Mouse (Mus musculus): ENCODE results near the gene Atp23. TPM values are rescaled to one million over a fixed set of nuclear protein-coding genes. Genes with fewer than 3 reads are reported as not detected.
"Not testable (repeated sequence)": the region's sequence is repeated elsewhere in the genome, so short reads cannot be mapped to it uniquely, and the experiment has no call there.

Atp23 gene
- polyA plus RNA-seq, 1 experiment from 2014 or later, result 9.1 TPM

DNA sequence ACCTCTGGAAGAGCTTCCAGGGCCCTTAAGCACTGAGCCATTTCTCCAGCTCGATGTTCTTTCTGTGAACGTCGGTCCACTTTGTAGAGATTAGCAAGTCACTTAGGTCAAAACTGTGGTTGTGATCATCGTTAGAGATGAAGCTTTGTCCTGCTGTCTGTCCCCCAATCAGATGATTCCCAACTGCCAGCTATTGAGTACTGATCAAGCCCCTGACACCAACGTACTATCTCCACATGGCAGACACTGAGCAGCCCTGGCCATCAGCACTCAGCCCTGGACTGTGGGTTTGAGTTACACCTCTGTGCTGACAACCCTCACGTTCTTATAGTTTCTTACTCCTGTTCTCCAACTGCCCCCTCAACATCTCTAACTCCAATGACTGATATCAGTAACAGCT lies 74.2 kb downstream of the Atp23 start:
- Histone ChIP-seq H3K36me3 (no peaks in the 10 kb centered on the region), H3K27me3 (no peaks in the 10 kb centered on the region), H3K4me2 (no peak overlapping the region), H3K4me1 (replicated peaks) (no peaks in the 10 kb centered on the region), H3K9me3 (replicated peaks) (no peaks in the 10 kb centered on the region), H3K9ac (no peak overlapping the region), H3K4me3 (no peak overlapping the region), H3K27ac (no peak overlapping the region)
- 83% methylated on average over 6 of the region's 6 CpGs for WGBS
- no peak for ATAC-seq (replicated peaks; ENCODE audit: insufficient number of reproducible peaks, insufficient read depth, low FRiP score, low read depth)

DNA sequence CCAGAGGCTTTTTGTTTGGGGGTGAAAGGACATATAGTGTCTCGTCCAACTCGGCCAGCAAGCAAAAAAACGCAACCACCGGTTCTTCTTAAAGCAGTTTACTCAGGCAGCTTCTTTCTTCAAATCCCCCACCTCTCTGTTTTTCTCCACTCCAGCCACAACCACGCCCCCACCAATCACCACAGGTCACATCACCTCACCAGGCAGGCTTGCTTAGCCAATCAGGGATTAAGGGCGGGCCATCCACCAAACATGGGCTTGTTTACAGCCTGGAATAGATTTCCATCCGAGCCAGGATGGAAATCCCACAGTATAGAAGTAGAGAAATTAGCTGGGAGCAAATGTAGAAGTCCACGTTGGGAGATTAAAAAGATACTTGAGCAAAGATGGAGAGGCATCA lies 74.9 kb downstream of the Atp23 start:
- H3K27ac ChIP-seq; H3K27me3 ChIP-seq; H3K9ac ChIP-seq; H3K4me3 ChIP-seq; H3K4me2 ChIP-seq; H3K9me3 ChIP-seq (replicated peaks); ATAC-seq (replicated peaks; ENCODE audit: insufficient number of reproducible peaks, insufficient read depth, low FRiP score, low read depth); H3K36me3 ChIP-seq; H3K4me1 ChIP-seq (replicated peaks): not testable (repeated sequence)
- WGBS, result 87% methylated on average over 8 of the region's 8 CpGs

DNA sequence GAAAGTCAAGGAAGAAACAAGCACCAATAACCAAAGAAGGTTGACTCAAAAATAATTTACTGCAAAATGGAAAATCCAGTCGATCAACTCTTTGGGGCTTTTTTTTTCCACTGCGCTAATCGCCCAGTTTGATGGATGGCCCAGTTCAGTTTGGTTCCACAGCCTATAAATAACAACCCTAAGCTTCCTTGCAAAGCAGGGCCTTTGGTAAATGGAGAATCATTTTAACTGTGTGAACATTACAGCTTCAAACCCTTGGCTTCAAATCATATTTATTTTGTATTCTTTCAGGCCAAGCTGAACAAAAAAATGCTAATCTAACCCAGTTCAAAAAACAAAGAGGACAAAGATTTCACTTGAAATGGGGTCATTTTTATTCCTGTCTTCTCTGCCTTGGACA lies 78.7 kb downstream of the Atp23 start:
- Histone ChIP-seq H3K27me3 (no peaks in the 10 kb centered on the region), H3K9me3 (replicated peaks) (no peaks in the 10 kb centered on the region), H3K4me2 (no peak overlapping the region), H3K4me3 (no peak overlapping the region), H3K9ac (no peak overlapping the region), H3K27ac (no peak overlapping the region), H3K4me1 (replicated peaks) (no peaks in the 10 kb centered on the region), H3K36me3 (no peaks in the 10 kb centered on the region)
- 79% methylated on average over 3 of the region's 3 CpGs for WGBS
- ATAC-seq (replicated peaks; ENCODE audit: insufficient number of reproducible peaks, insufficient read depth, low FRiP score, low read depth), result no peak

Other genes with a start within 250 kb of the Atp23 start
- gene Ctdsp2, start 77.4 kb upstream of the Atp23 start, polyA plus RNA-seq (2015; fragmentation: Nextera tagmentation; extraction: Ambion mirVana), result 35.0 and 47.8 TPM in 2 replicates
- gene Avil, start 99.4 kb upstream of the Atp23 start, polyA plus RNA-seq (2015; fragmentation: Nextera tagmentation; extraction: Ambion mirVana), result 0.23 and 0.55 TPM in 2 replicates
- gene Tsfm, start 129.5 kb upstream of the Atp23 start, polyA plus RNA-seq (2015; fragmentation: Nextera tagmentation; extraction: Ambion mirVana), result 81.9 and 86.0 TPM in 2 replicates
- gene Mettl1, start 140.1 kb upstream of the Atp23 start, polyA plus RNA-seq (2015; fragmentation: Nextera tagmentation; extraction: Ambion mirVana), result 27.7 and 32.0 TPM in 2 replicates
- 0.30 and 0.42 TPM in 2 replicates for gene Eef1akmt3, start 140.2 kb upstream of the Atp23 start, polyA plus RNA-seq (2015; fragmentation: Nextera tagmentation; extraction: Ambion mirVana)
- 0.08 and 0.13 TPM in 2 replicates for gene Cyp27b1, start 146.9 kb upstream of the Atp23 start, polyA plus RNA-seq (2015; fragmentation: Nextera tagmentation; extraction: Ambion mirVana)
- 0.13 and 0.25 TPM in 2 replicates for gene March9, start 158.8 kb upstream of the Atp23 start, polyA plus RNA-seq (2015; fragmentation: Nextera tagmentation; extraction: Ambion mirVana)
- 718 and 864 TPM in 2 replicates for gene Cdk4, start 162.2 kb upstream of the Atp23 start, polyA plus RNA-seq (2015; fragmentation: Nextera tagmentation; extraction: Ambion mirVana)
- gene Tspan31, start 168.9 kb upstream of the Atp23 start, polyA plus RNA-seq (2015; fragmentation: Nextera tagmentation; extraction: Ambion mirVana), result 100 and 119 TPM in 2 replicates
- gene Agap2, start 173.9 kb upstream of the Atp23 start, polyA plus RNA-seq (2015; fragmentation: Nextera tagmentation; extraction: Ambion mirVana), result 0.62 TPM in 1 of 2 replicates, not detected in the other
- 48.5 and 61.8 TPM in 2 replicates for gene Os9, start 219.8 kb upstream of the Atp23 start, polyA plus RNA-seq (2015; fragmentation: Nextera tagmentation; extraction: Ambion mirVana)